In the genomic region with DNA sequence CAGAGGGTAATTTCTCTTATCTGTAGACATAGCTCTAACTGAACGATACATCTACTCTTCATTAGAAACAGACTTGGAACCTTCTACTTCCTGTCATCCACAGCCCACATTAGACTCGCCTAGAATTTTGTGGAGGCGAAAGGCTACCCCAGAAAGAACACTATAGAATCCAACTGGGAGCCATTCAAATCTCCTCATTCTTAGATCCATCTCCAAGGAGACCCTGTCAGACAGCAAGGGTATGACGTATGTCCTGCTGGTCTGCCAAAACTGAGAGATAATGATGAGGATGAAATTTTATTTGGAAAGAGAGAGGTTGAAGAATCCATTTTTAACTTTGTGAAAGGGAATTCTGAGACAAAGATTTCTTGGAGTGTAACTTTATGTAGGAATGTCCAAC, we compare ENCODE assay signal across 19 mouse cellular contexts.
"Had no signal": no experiment of that assay in that cellular context is flagged by ENCODE, and none has a peak within 500 bp of the region (broad histone marks: within the 10 kb centered on the region; RNA-seq: fewer than 3 reads in every experiment).

No protein-coding gene starts in this region.

- H3K4me2 ChIP-seq: kidney, embryonic 15.5 days; liver, embryonic 13.5 days; midbrain, embryonic 12.5 days; midbrain, embryonic 15.5 days had no signal

- H3K4me3 ChIP-seq: kidney, embryonic 15.5 days; left cerebral cortex, adult 2 months; liver, embryonic 13.5 days; midbrain, embryonic 12.5 days; midbrain, embryonic 15.5 days had no signal

- DNase-seq: kidney, adult 8-10 months; kidney, postnatal 10 days; kidney, postnatal 36 days; layer of hippocampus, postnatal 36 days; liver, embryonic 13.5 days; lung, adult 2 months; lung, postnatal 14 days; right cerebral cortex, adult 18-20 months; right cerebral cortex, postnatal 14 days; right cerebral cortex, postnatal 4 days; thymus, adult 2 months; thymus, postnatal 14 days; thymus, postnatal 4 days had no signal

- ATAC-seq: midbrain, embryonic 15.5 days had no signal

- H3K27ac ChIP-seq: kidney, embryonic 15.5 days; left cerebral cortex, adult 2 months; liver, embryonic 13.5 days; macrophage; midbrain, embryonic 12.5 days; midbrain, embryonic 15.5 days; stomach, postnatal 0 days had no signal

- H3K9me3 ChIP-seq: kidney, embryonic 15.5 days; liver, embryonic 13.5 days; midbrain, embryonic 12.5 days; midbrain, embryonic 15.5 days had no signal

- H3K36me3 ChIP-seq: kidney, embryonic 15.5 days; liver, embryonic 13.5 days; midbrain, embryonic 12.5 days; midbrain, embryonic 15.5 days had no signal

- H3K27me3 ChIP-seq: kidney, embryonic 15.5 days; liver, embryonic 13.5 days; midbrain, embryonic 12.5 days; midbrain, embryonic 15.5 days had no signal

- H3K9ac ChIP-seq: kidney, embryonic 15.5 days; liver, embryonic 13.5 days; midbrain, embryonic 12.5 days; midbrain, embryonic 15.5 days had no signal

- H3K4me1 ChIP-seq: kidney, embryonic 15.5 days; liver, embryonic 13.5 days; midbrain, embryonic 12.5 days; midbrain, embryonic 15.5 days had no signal
